Mouse (Mus musculus) spleen, adult 2 months (tissue): ENCODE measurements around the gene 1700020N01Rik.

Source experiments
- CTCF ChIP-seq: fragments of 200-500 bp; IDR thresholded peaks from 2 replicates; pipeline ENCODE4 v1.5.1; 2011; ENCODE audit warnings: mild to moderate bottlenecking, inconsistent platforms; ENCODE audit not compliant: insufficient read depth, insufficient read length, insufficient replicate concordance; ENCODE audit errors: extremely low read depth
- POLR2A ChIP-seq: fragments of 200-500 bp; IDR thresholded peaks from 2 replicates; pipeline ENCODE4 v1.6.1; 2011; ENCODE audit warnings: low read depth, low read length, inconsistent platforms

- TF ChIP-seq POLR2A (no peak), CTCF (no peak)
Measured at GRCm38 (mm10) chr10:21571615-21572014, 21.3 kb upstream of the 1700020N01Rik start.
